Mouse (Mus musculus) liver, embryonic 14 days (tissue): ENCODE measurements around the gene Olfr1277. TPM values are rescaled to one million over a fixed set of nuclear protein-coding genes. Genes with fewer than 3 reads are reported as not detected.

Experiments used
- polyA plus RNA-seq: library from polyadenylated mRNA; depleted of rRNA; stranded (reverse); fragments of >200 nt; gene quantifications from 2 replicates; pipeline ENCODE4 v1.2.3, GENCODE M21; 2012; rRNA removed

The Olfr1277 gene
- polyA plus RNA-seq = not detected in 2 replicates

GRCm38 (mm10) chr2:111274006-111274405 lies at the start of gene Olfr1277:
Gene Olfr1277 (minus strand): TSS chr2:111274106.

GRCm38 (mm10) chr2:111313717-111314116 lies 39.8 kb upstream of the Olfr1277 start, which contains the start of gene Olfr1280:
Gene Olfr1280 (plus strand): TSS chr2:111314017.

GRCm38 (mm10) chr2:111300374-111300773 lies 26.5 kb upstream of the Olfr1277 start, which contains the start of gene Olfr1279:
Gene Olfr1279 (plus strand): TSS chr2:111300635.

GRCm38 (mm10) chr2:111289836-111290235 lies 15.9 kb upstream of the Olfr1277 start, which contains the start of gene Olfr1278:
Gene Olfr1278 (plus strand): TSS chr2:111290136.

GRCm38 (mm10) chr2:111254216-111254615 lies 19.7 kb downstream of the Olfr1277 start, which contains the start of gene Olfr1276:
Gene Olfr1276 (plus strand): TSS chr2:111254516.

GRCm38 (mm10) chr2:111235186-111235585 lies 38.7 kb downstream of the Olfr1277 start, which contains the start of gene Olfr1275:
Gene Olfr1275 (minus strand): TSS chr2:111235286.

GRCm38 (mm10) chr2:111229502-111229901 lies 44.4 kb downstream of the Olfr1277 start, which contains the start of gene 4930430A15Rik:
Gene 4930430A15Rik (minus strand): TSS chr2:111229602.

Other genes with a start within 250 kb of the Olfr1277 start
- gene Gm13941, start 168.1 kb downstream of the Olfr1277 start, polyA plus RNA-seq = not detected in 2 replicates
- not detected in 2 replicates for gene Gm15130, start 121.2 kb downstream of the Olfr1277 start, polyA plus RNA-seq
- not detected in 2 replicates for gene 4930430A15Rik, start 44.5 kb downstream of the Olfr1277 start, polyA plus RNA-seq
- gene Olfr1275, start 38.8 kb downstream of the Olfr1277 start, polyA plus RNA-seq = not detected in 2 replicates
- not detected in 2 replicates for gene Olfr1276, start 19.6 kb downstream of the Olfr1277 start, polyA plus RNA-seq
- not detected in 2 replicates for gene Olfr1278, start 16.0 kb upstream of the Olfr1277 start, polyA plus RNA-seq
- gene Olfr1279, start 26.5 kb upstream of the Olfr1277 start, polyA plus RNA-seq = not detected in 2 replicates
- gene Olfr1280, start 39.9 kb upstream of the Olfr1277 start, polyA plus RNA-seq = not detected in 2 replicates
- gene Olfr1281, start 52.4 kb upstream of the Olfr1277 start, polyA plus RNA-seq = not detected in 2 replicates
- not detected in 2 replicates for gene Olfr1282, start 62.0 kb upstream of the Olfr1277 start, polyA plus RNA-seq
- gene Olfr1283, start 92.7 kb upstream of the Olfr1277 start, polyA plus RNA-seq = not detected in 2 replicates
- gene Olfr1284, start 101.4 kb upstream of the Olfr1277 start, polyA plus RNA-seq = not detected in 2 replicates
- gene Olfr1286, start 149.0 kb upstream of the Olfr1277 start, polyA plus RNA-seq = not detected in 2 replicates
- gene Olfr1287, start 175.0 kb upstream of the Olfr1277 start, polyA plus RNA-seq = not detected in 2 replicates
- not detected in 2 replicates for gene Olfr1288, start 200.0 kb upstream of the Olfr1277 start, polyA plus RNA-seq
- not detected in 2 replicates for gene Olfr1289, start 206.7 kb upstream of the Olfr1277 start, polyA plus RNA-seq
- gene Olfr1290, start 219.7 kb upstream of the Olfr1277 start, polyA plus RNA-seq = not detected in 2 replicates
- gene Olfr1291-ps1, start 223.1 kb upstream of the Olfr1277 start, polyA plus RNA-seq = not detected in 2 replicates